Mouse (Mus musculus) liver, embryonic 13.5 days (tissue): Measurements from ENCODE around the gene Gtpbp4. TPM values are rescaled to one million over a fixed set of nuclear protein-coding genes. Genes with fewer than 3 reads are reported as not detected.
"Not testable (repeated sequence)": the region's sequence is repeated elsewhere in the genome, so short reads cannot be mapped to it uniquely, and the experiment has no call there.

Source experiments
- ATAC-seq: fragments of 200-750 bp; cut with Nextera tagmentation; 2 replicates; pipeline ENCODE4 v1.8.0; 2017; ENCODE audit warnings: low read depth, mild to moderate bottlenecking, moderate number of reproducible peaks, moderate library complexity
- DNase-seq: peaks from one replicate; pipeline ENCODE4 v3.0.0; 2022
- H3K27ac ChIP-seq: fragments of 300-500 bp; sonication (generic); 2 replicates; pipeline ENCODE4 v1.5.1; 2015; ENCODE audit warnings: moderate library complexity, mild to moderate bottlenecking, inconsistent platforms
- H3K27me3 ChIP-seq: fragments of 300-500 bp; sonication (generic); 2 replicates; pipeline ENCODE4 v1.6.1; 2015; ENCODE audit warnings: mild to moderate bottlenecking, inconsistent platforms
- H3K36me3 ChIP-seq: fragments of 300-500 bp; sonication (generic); 2 replicates; pipeline ENCODE4 v1.6.1; 2015; ENCODE audit warnings: mild to moderate bottlenecking, inconsistent platforms
- H3K4me1 ChIP-seq: fragments of 300-500 bp; sonication (generic); replicated peaks from 2 replicates; pipeline ENCODE4 v1.6.1; 2015; ENCODE audit warnings: inconsistent platforms
- H3K4me2 ChIP-seq: fragments of 300-500 bp; sonication (generic); 2 replicates; pipeline ENCODE4 v1.6.1; 2015; ENCODE audit warnings: inconsistent platforms, mild to moderate bottlenecking, moderate library complexity
- H3K4me3 ChIP-seq: fragments of 300-500 bp; sonication (generic); replicated peaks from 2 replicates; pipeline ENCODE4 v1.5.1; 2015; ENCODE audit warnings: mild to moderate bottlenecking, inconsistent platforms
- H3K9ac ChIP-seq: fragments of 300-500 bp; sonication (generic); 2 replicates; pipeline ENCODE4 v1.6.1; 2015; ENCODE audit warnings: mild to moderate bottlenecking, inconsistent platforms
- H3K9me3 ChIP-seq: fragments of 300-500 bp; sonication (generic); replicated peaks from 2 replicates; pipeline ENCODE4 v1.6.1; 2016; ENCODE audit warnings: inconsistent platforms
- WGBS: fragments of 180-500 bp; shearing (Covaris S2); methylation state at CpG from one replicate; pipeline ENCODE4 v1.1.7; 2015; ENCODE audit not compliant: insufficient replicate concordance; 5-methylcytosine and 5-hydroxymethylcytosine counted together
- polyA plus RNA-seq: library from polyadenylated mRNA; unstranded; fragments of >200 nt; fragmentation: Nextera tagmentation; extraction: Ambion mirVana; gene quantifications from 2 replicates; pipeline ENCODE4 v1.2.1, GENCODE M21; 2015

Gene Gtpbp4
- polyA plus RNA-seq, 1 experiment from 2014 or later, result 65.5 TPM

DNA sequence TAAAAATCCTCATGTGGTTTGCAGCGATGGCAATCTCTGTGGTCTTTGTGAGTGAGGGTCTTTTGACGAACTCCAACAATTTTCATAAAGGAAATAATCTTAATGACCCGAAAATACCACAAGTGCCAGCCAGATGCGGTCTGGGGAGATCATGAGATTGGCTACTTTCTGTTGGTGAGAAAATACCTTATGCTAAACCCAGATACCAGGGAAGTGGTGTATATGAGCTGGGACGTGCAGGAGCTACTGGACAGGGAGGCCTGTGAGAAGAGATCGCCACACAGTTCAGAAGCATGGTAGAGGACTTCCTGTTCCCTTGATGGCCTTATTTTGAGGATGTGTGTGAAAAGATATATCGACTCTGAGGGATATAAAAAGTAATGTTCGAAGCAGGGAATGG is 28.1 kb downstream of the Gtpbp4 start:
- WGBS, result 69% methylated on average over 8 of the region's 8 CpGs
- Histone ChIP-seq H3K9ac (no peak overlapping the region), H3K4me1 (peaks cover 16% of the 10 kb centered on the region), H3K36me3 (peaks cover 34% of the 10 kb centered on the region), H3K27me3 (no peaks in the 10 kb centered on the region), H3K4me3 (no peak overlapping the region), H3K4me2 (no peak overlapping the region), H3K27ac (no peak overlapping the region), H3K9me3 (no peaks in the 10 kb centered on the region)
- ATAC-seq (no peak), DNase-seq (no peak)

DNA sequence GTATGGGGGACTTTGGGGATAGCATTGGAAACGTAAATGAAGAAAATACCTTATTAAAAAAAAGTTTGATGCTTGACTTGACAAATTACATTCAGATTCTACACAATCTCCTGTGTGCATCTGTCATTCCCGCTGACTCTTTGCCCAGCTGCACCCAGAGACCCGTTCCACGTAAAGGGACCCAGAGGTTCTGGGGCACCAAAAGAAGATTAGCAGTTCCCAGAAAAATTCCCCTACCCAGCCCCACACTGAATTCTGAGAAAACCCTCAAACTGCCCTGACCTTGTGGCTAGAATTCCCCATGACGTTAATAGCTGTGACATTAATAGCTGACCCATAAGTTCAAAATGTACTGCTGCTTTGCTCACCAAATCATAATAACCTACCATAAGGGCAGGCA is 30.7 kb downstream of the Gtpbp4 start:
- DNase-seq, result peak; percentile 16
- no peak overlapping the region for H3K9ac ChIP-seq
- no peaks in the 10 kb centered on the region for H3K9me3 ChIP-seq
- H3K27me3 ChIP-seq, result no peaks in the 10 kb centered on the region
- H3K36me3 ChIP-seq, result peaks cover 19% of the 10 kb centered on the region
- H3K4me1 ChIP-seq, result peaks cover 18% of the 10 kb centered on the region
- 30% methylated on average over 5 of the region's 5 CpGs for WGBS
- H3K4me3 ChIP-seq, result no peak overlapping the region
- no peak overlapping the region for H3K4me2 ChIP-seq
- no peak overlapping the region for H3K27ac ChIP-seq
- peak; percentile 76; the same call in 1 of the 2 replicates for ATAC-seq

DNA sequence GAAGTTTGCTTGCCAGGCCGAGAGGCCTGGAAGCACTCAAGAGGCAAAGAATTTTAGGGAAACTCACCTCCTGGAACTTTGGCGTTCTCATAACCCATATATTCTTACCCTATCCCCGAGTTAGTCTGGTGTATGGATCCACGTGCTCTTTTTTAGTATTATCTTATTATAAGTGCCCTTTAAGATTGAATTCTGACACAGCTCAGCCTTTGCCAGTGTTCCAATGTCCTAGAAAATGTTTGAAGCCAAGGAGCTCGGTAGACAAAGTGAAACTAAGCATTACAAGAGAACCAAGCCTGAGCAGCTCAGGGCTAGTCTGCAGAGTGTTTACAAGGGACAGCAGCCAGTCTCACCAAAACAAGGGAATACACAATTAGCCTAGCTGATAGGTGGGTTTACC is 33.6 kb downstream of the Gtpbp4 start:
- peaks cover 25% of the 10 kb centered on the region for H3K4me1 ChIP-seq
- not testable (repeated sequence) for H3K27me3 ChIP-seq, H3K4me2 ChIP-seq, ATAC-seq, H3K27ac ChIP-seq, H3K9me3 ChIP-seq, DNase-seq, H3K4me3 ChIP-seq, H3K36me3 ChIP-seq, H3K9ac ChIP-seq
- 48% methylated on average over 5 of the region's 5 CpGs for WGBS

DNA sequence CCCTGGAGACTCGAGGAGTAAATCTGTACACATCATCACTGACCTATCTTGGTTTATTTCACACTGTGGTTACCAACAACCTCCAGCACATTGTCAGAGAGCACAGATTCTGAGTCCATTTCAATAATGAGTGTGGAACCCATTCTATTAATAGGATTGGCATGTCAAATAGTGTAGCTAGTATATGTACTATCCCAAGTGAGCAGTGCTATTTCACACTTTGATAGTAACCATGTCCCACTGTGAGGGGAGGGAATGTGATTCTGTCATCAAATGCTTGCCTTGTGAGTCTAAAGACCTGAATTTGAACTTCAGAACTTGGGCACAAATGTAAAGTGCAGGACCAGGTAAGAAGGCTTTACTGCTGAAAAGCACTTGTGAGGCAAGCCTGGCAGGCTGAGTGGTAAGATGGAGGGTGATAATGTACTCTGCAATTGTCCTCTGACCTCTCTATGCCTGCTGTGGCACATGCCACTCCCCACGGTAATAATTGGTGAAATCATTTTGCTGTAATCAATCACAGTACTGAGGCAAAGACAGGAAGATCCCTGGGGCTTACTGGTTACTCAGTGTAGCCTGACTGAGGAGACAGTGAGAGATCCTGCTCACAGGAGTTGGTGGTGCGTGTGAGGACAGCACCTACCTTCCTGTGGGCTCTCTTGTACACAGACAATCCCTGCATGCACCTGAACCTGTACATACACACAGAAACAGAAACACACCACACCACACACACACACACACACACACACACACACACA is 34.6 kb downstream of the Gtpbp4 start:
- not testable (repeated sequence) for H3K27ac ChIP-seq, H3K4me3 ChIP-seq, H3K9ac ChIP-seq, H3K9me3 ChIP-seq, DNase-seq, H3K27me3 ChIP-seq, ATAC-seq, H3K36me3 ChIP-seq, H3K4me2 ChIP-seq
- 43% methylated on average over 3 of the region's 3 CpGs for WGBS
- H3K4me1 ChIP-seq, result peaks cover 19% of the 10 kb centered on the region

DNA sequence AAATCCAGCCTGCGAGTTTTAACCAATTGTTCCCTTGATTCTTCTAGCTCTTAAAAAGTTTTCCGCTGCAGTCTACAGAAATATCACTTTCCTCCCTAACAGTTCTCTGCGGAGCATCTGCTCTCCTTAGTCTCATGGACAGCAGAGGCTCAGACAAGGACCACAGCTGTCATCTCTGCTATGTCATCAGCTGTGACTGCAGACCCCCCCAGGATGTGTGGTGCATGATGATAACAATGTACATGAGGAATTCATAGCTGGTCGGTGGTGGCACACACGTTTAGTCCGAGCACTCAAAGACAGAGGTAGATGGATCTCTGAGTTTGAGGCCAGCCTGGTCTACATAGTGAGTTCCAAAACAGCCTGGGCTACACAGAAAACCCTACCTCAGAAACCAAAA is 36.3 kb downstream of the Gtpbp4 start:
- 17% methylated on average over 6 of the region's 6 CpGs for WGBS
- 0 out of 2 replicates have a peak overlapping the region, but pooled peaks have one; percentile 26 for H3K9ac ChIP-seq
- ATAC-seq (peak; percentile 88), DNase-seq (peak; percentile 53)
- not testable (repeated sequence) for H3K27ac ChIP-seq, H3K9me3 ChIP-seq, H3K27me3 ChIP-seq, H3K4me1 ChIP-seq, H3K36me3 ChIP-seq, H3K4me2 ChIP-seq, H3K4me3 ChIP-seq

DNA sequence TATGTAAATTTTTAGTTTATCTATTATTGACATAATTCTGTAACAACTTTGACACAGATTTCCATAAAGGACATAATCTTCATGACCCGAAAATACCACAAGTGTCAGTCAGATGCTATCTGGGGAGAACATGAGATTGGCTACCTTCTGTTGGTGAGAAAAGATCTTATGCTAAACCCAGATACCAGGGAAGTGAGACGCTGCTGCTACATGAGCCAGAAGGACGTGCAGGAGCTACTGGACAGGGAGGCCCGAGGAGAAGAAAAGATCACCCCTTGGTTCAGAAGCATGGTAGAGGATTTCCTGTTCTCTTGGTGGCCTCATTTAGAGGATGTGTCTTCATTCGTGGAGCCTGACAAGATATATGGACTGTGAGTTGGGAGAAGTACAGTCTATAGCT is 36.8 kb downstream of the Gtpbp4 start:
- H3K9ac ChIP-seq, H3K4me2 ChIP-seq, H3K27ac ChIP-seq, DNase-seq, H3K4me3 ChIP-seq, H3K27me3 ChIP-seq, H3K9me3 ChIP-seq, H3K4me1 ChIP-seq, H3K36me3 ChIP-seq: not testable (repeated sequence)
- WGBS, result 0% methylated on average over 1 of the region's 5 CpGs
- ATAC-seq, result 0 out of 2 replicates have a peak, but pooled peaks have one; percentile 13

DNA sequence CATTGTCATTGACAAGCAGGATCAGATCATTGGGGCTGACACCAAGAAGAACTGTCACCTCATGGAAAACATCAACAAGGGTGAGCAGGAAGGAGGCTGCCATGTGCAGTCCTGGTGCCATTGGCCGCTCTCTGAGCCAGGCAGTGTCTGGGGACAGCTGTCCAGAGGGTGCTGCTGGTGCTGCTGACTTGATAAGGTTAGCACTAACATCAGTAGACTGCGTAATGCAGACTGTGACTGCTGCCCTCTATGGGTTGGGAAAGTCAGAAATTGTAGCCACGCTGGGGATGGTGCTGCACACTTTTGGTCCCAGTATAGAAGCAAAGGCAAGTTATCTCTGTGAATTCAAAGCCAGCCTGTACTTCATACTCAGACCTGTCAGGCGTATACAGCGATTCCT is 39.0 kb downstream of the Gtpbp4 start:
- H3K4me2 ChIP-seq, DNase-seq, H3K4me1 ChIP-seq, H3K4me3 ChIP-seq, H3K9ac ChIP-seq, H3K36me3 ChIP-seq, H3K27me3 ChIP-seq, H3K9me3 ChIP-seq, H3K27ac ChIP-seq: not testable (repeated sequence)
- ATAC-seq, result peak; percentile 65
- WGBS, result no CpG with 5 or more reads among the region's 5 CpGs

DNA sequence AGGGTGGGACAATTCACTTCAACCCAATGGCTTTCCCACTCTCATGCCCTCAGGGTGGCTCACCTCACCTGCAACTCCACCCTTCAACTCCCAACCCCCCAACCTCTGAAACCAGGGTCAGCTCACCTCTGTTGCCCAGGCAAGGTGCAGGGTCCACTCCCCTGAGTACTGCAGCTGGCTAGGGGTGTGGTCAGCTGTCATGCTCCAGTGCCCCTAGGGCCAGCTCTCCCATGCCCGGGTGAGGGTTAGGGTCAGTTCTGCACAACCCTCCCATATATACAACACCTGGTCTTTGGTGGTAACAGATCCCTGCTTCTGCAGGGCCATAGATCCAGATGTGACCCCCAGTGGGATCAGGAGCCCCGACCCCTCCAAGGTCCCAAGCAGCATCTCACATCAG is 40.8 kb downstream of the Gtpbp4 start:
- H3K27ac ChIP-seq, H3K9ac ChIP-seq, H3K27me3 ChIP-seq, H3K4me3 ChIP-seq, H3K9me3 ChIP-seq, H3K4me2 ChIP-seq, H3K36me3 ChIP-seq, H3K4me1 ChIP-seq, ATAC-seq, DNase-seq: not testable (repeated sequence)
- 57% methylated on average over 2 of the region's 2 CpGs for WGBS

DNA sequence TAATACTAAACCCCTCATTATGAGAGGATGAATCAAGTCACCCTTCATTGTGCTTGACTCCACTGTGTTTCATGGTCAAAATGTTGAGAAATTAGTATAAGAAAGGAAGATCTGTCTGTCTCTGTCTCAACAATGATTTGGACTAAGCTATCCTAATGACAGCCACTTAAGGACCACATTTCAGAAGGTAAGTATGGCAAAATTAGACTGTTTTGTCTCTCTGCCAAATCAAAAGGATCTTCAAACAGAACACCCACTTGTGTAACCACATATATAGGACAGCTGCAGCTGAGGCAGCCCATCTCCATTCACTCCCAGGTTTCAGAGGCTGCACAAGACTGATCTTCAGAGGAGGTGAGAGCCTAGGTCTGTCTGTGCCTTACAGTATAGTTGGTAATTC is 43.3 kb downstream of the Gtpbp4 start, which contains the start of gene Idi2:
Idi2 (plus strand) TSS at position 301 of the 400 bp plus-strand sequence.
- not testable (repeated sequence) for H3K4me1 ChIP-seq, DNase-seq, H3K36me3 ChIP-seq, ATAC-seq, H3K9me3 ChIP-seq, H3K27ac ChIP-seq, H3K4me2 ChIP-seq, H3K9ac ChIP-seq, H3K27me3 ChIP-seq, H3K4me3 ChIP-seq

DNA sequence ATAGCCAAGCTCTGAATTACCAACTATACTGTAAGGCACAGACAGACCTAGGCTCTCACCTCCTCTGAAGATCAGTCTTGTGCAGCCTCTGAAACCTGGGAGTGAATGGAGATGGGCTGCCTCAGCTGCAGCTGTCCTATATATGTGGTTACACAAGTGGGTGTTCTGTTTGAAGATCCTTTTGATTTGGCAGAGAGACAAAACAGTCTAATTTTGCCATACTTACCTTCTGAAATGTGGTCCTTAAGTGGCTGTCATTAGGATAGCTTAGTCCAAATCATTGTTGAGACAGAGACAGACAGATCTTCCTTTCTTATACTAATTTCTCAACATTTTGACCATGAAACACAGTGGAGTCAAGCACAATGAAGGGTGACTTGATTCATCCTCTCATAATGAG is 47.8 kb downstream of the Gtpbp4 start, which contains the start of gene Gm9745:
Gm9745 (minus strand) TSS at position 101 of the 400 bp plus-strand sequence.
- not testable (repeated sequence) for DNase-seq, H3K4me3 ChIP-seq, ATAC-seq, H3K4me2 ChIP-seq, H3K27me3 ChIP-seq, H3K9me3 ChIP-seq, H3K27ac ChIP-seq, H3K9ac ChIP-seq, H3K36me3 ChIP-seq, H3K4me1 ChIP-seq

DNA sequence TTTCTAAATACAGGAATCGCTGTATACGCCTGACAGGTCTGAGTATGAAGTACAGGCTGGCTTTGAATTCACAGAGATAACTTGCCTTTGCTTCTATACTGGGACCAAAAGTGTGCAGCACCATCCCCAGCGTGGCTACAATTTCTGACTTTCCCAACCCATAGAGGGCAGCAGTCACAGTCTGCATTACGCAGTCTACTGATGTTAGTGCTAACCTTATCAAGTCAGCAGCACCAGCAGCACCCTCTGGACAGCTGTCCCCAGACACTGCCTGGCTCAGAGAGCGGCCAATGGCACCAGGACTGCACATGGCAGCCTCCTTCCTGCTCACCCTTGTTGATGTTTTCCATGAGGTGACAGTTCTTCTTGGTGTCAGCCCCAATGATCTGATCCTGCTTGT is 52.1 kb downstream of the Gtpbp4 start:
- no CpG with 5 or more reads among the region's 5 CpGs for WGBS
- H3K9ac ChIP-seq, H3K4me3 ChIP-seq, H3K27ac ChIP-seq, H3K36me3 ChIP-seq, H3K4me2 ChIP-seq, H3K4me1 ChIP-seq, H3K9me3 ChIP-seq, DNase-seq, H3K27me3 ChIP-seq: not testable (repeated sequence)
- ATAC-seq, result peak; percentile 77

DNA sequence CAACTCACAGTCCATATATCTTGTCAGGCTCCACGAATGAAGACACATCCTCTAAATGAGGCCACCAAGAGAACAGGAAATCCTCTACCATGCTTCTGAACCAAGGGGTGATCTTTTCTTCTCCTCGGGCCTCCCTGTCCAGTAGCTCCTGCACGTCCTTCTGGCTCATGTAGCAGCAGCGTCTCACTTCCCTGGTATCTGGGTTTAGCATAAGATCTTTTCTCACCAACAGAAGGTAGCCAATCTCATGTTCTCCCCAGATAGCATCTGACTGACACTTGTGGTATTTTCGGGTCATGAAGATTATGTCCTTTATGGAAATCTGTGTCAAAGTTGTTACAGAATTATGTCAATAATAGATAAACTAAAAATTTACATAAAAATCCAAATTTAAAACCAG is 54.2 kb downstream of the Gtpbp4 start:
- not testable (repeated sequence) for H3K27me3 ChIP-seq, ATAC-seq

More for the DNA sequence above, 54.2 kb downstream of the Gtpbp4 start:
- H3K36me3 ChIP-seq, H3K9ac ChIP-seq, H3K4me1 ChIP-seq, DNase-seq, H3K27ac ChIP-seq, H3K9me3 ChIP-seq, H3K4me3 ChIP-seq, H3K4me2 ChIP-seq: not testable (repeated sequence)
- WGBS, result 0% methylated on average over 1 of the region's 5 CpGs
